Mouse (Mus musculus): ENCODE results near the gene Faap20.

- TF ChIP-seq CTCF (IDR thresholded peaks at IDR 0.05; ENCODE audit: low read depth), result no peak
- no peak for TF ChIP-seq EP300 (IDR thresholded peaks at IDR 0.05; ENCODE audit: low read depth)
These were observed 38.1 kb downstream of the Faap20 start for GRCm38 (mm10) chr4:155287713-155288112.
